Mouse (Mus musculus) neural tube, embryonic 15.5 days (tissue): ENCODE results near the gene Nfe2l1. TPM values are rescaled to one million over a fixed set of nuclear protein-coding genes. Genes with fewer than 3 reads are reported as not detected.

ENCODE experiments used
- ATAC-seq: fragments of 200-750 bp; cut with Nextera tagmentation; 2 replicates; pipeline ENCODE4 v1.8.0; 2017; ENCODE audit warnings: mild to moderate bottlenecking, moderate TSS enrichment, moderate library complexity; ENCODE audit not compliant: low FRiP score
- H3K27ac ChIP-seq: fragments of 300-500 bp; sonication (generic); replicated peaks from 2 replicates; pipeline ENCODE4 v1.5.1; 2015; ENCODE audit warnings: mild to moderate bottlenecking, inconsistent platforms
- H3K27me3 ChIP-seq: fragments of 300-500 bp; sonication (generic); replicated peaks from 2 replicates; pipeline ENCODE4 v1.6.1; 2015; ENCODE audit warnings: inconsistent platforms
- H3K36me3 ChIP-seq: fragments of 300-500 bp; sonication (generic); 2 replicates; pipeline ENCODE4 v1.6.1; 2015; ENCODE audit warnings: inconsistent platforms
- H3K4me1 ChIP-seq: fragments of 300-500 bp; sonication (generic); 2 replicates; pipeline ENCODE4 v1.6.1; 2015; ENCODE audit warnings: inconsistent platforms
- H3K4me2 ChIP-seq: fragments of 300-500 bp; sonication (generic); 2 replicates; pipeline ENCODE4 v1.6.1; 2015; ENCODE audit warnings: inconsistent platforms, mild to moderate bottlenecking, moderate library complexity
- H3K4me3 ChIP-seq: fragments of 300-500 bp; sonication (generic); replicated peaks from 2 replicates; pipeline ENCODE4 v1.5.1; 2015; ENCODE audit warnings: mild to moderate bottlenecking, inconsistent platforms
- H3K9ac ChIP-seq: fragments of 300-500 bp; sonication (generic); replicated peaks from 2 replicates; pipeline ENCODE4 v1.6.1; 2015; ENCODE audit warnings: mild to moderate bottlenecking, inconsistent platforms
- H3K9me3 ChIP-seq: fragments of 300-500 bp; sonication (generic); replicated peaks from 2 replicates; pipeline ENCODE4 v1.6.1; 2016; ENCODE audit warnings: inconsistent platforms
- WGBS: fragments of 180-500 bp; shearing (Covaris S2); methylation state at CpG from one replicate; pipeline ENCODE4 v1.1.7; 2015; ENCODE audit warnings: mixed read lengths; 5-methylcytosine and 5-hydroxymethylcytosine counted together
- microRNA counts: library from miRNA; unstranded; fragments of <30 nt; microRNA quantifications from one replicate; lab custom pipeline; 2016
- microRNA-seq: library from miRNA; unstranded; fragments of <30 nt; microRNA quantifications from one replicate; pipeline ENCODE4, GENCODE M21; 2017
- polyA plus RNA-seq: library from polyadenylated mRNA; unstranded; fragments of >200 nt; fragmentation: Nextera tagmentation; extraction: Ambion mirVana; gene quantifications from 2 replicates; pipeline ENCODE4 v1.2.1, GENCODE M21; 2015

Gene Nfe2l1
- polyA plus RNA-seq, 1 experiment from 2014 or later, result 78.2 TPM

GRCm38 (mm10) chr11:96776068-96776467 is 53.7 kb downstream of the Nfe2l1 start:
- ATAC-seq, result no peak
- no peaks in the 10 kb centered on the region for H3K27me3 ChIP-seq
- H3K36me3 ChIP-seq, result peaks cover 23% of the 10 kb centered on the region
- H3K9ac ChIP-seq, result peak overlapping the region; percentile 70
- H3K27ac ChIP-seq, result peak overlapping the region; percentile 90
- no peaks in the 10 kb centered on the region for H3K9me3 ChIP-seq
- WGBS, result 23% methylated on average over 3 of the region's 3 CpGs
- peak overlapping the region; percentile 78 for H3K4me2 ChIP-seq
- peak overlapping the region; percentile 71 for H3K4me3 ChIP-seq
- H3K4me1 ChIP-seq, result peaks cover 56% of the 10 kb centered on the region

GRCm38 (mm10) chr11:96775665-96776064 is 54.1 kb downstream of the Nfe2l1 start:
- peak overlapping the region; percentile 90 for H3K27ac ChIP-seq
- peak overlapping the region; percentile 70 for H3K9ac ChIP-seq

DNA sequence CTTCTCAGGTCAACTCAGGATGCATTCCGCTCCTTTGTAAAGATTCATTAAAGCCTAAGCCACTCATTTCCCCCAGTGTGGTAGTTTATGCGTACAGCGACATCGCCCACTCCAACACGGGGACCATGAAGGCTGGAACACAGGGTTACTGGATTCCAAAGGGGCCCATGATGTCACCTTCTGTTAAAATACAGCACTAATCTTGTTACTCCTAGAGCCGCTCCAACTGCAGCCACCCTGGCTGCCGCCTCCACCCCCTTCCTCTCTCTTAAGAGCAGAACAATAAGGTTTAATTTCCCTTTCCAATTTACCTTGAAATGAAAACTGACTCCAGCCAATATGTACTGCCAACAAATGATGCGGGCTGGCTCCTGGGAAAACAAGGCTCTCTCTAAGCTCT is 54.7 kb downstream of the Nfe2l1 start:
- Histone ChIP-seq H3K4me2 (peak overlapping the region; percentile 78), H3K27me3 (no peaks in the 10 kb centered on the region), H3K36me3 (peaks cover 33% of the 10 kb centered on the region), H3K4me1 (peaks cover 56% of the 10 kb centered on the region), H3K4me3 (peak overlapping the region; percentile 71), H3K9me3 (no peaks in the 10 kb centered on the region), H3K9ac (peak overlapping the region; percentile 70; the same call in 1 of the 2 replicates), H3K27ac (peak overlapping the region; percentile 90)
- ATAC-seq, result peak; percentile 58
- WGBS, result 43% methylated on average over 8 of the region's 8 CpGs

More at GRCm38 (mm10) chr11:96775665-96776064, 54.1 kb downstream of the Nfe2l1 start:
- no peaks in the 10 kb centered on the region for H3K27me3 ChIP-seq
- peaks cover 56% of the 10 kb centered on the region for H3K4me1 ChIP-seq
- no peak for ATAC-seq
- peak overlapping the region; percentile 71 for H3K4me3 ChIP-seq
- peaks cover 27% of the 10 kb centered on the region for H3K36me3 ChIP-seq
- peak overlapping the region; percentile 78 for H3K4me2 ChIP-seq
- H3K9me3 ChIP-seq, result no peaks in the 10 kb centered on the region
- 29% methylated on average over 7 of the region's 7 CpGs for WGBS

GRCm38 (mm10) chr11:96774536-96774935 is 55.2 kb downstream of the Nfe2l1 start:
- 63% methylated on average over 3 of the region's 3 CpGs for WGBS

GRCm38 (mm10) chr11:96772413-96772812 is 57.4 kb downstream of the Nfe2l1 start:
- no peak for ATAC-seq
- 91% methylated on average over 9 of the region's 9 CpGs for WGBS
- peaks cover 51% of the 10 kb centered on the region for H3K36me3 ChIP-seq

More at GRCm38 (mm10) chr11:96774536-96774935, 55.2 kb downstream of the Nfe2l1 start:
- Histone ChIP-seq H3K4me3 (peak overlapping the region; percentile 71), H3K9me3 (no peaks in the 10 kb centered on the region), H3K4me1 (peaks cover 56% of the 10 kb centered on the region), H3K4me2 (peak overlapping the region; percentile 78), H3K27ac (peak overlapping the region; percentile 90), H3K27me3 (no peaks in the 10 kb centered on the region), H3K9ac (0 out of 2 replicates have a peak overlapping the region, but pooled peaks have one; percentile 3), H3K36me3 (peaks cover 38% of the 10 kb centered on the region)
- ATAC-seq, result no peak

DNA sequence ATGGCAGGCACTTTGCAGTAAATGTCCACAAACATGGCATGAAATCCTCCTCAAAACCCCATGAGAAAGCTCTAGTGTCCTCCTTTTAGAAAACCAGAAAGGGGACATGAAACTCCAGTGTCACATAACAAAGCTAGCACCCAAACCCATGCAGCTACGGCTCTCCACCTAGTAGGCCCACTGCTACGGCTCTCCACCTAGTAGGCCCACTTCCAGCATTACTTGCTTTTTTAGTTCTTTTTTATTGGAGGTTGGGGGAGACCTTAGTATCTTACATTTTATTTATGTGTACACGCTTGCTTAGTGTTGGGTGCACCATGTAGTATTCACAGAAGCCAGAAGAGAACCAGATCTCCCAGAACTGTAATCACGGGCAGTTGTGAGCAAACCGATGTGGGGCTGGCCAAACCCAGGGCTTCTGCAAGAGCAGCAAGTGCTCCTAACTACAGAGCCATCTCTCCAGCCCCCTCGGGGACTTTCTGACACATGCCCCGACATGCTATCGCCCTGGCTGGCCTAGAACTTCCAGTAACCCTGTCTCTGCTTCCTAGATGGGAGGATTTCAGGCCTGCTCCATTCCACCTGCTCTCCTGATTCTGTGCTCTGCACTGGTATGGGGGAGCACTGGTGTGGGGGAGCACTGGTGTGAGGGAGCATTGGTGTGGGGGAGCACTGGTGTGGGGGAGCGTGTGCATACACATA is 58.3 kb downstream of the Nfe2l1 start:
- 94% methylated on average over 9 of the region's 9 CpGs for WGBS
- no peak overlapping the region for H3K9ac ChIP-seq
- H3K36me3 ChIP-seq, result peaks cover 51% of the 10 kb centered on the region
- H3K4me1 ChIP-seq, result peaks cover 72% of the 10 kb centered on the region
- H3K4me2 ChIP-seq, result no peak overlapping the region
- no peaks in the 10 kb centered on the region for H3K27me3 ChIP-seq
- no peak for ATAC-seq
- no peak overlapping the region for H3K4me3 ChIP-seq
- H3K27ac ChIP-seq, result peak overlapping the region; percentile 18; the same call in 1 of the 2 replicates
- no peaks in the 10 kb centered on the region for H3K9me3 ChIP-seq

More at GRCm38 (mm10) chr11:96772413-96772812, 57.4 kb downstream of the Nfe2l1 start:
- Histone ChIP-seq H3K4me1 (peaks cover 69% of the 10 kb centered on the region), H3K9ac (0 out of 2 replicates have a peak overlapping the region, but pooled peaks have one; percentile 7), H3K27ac (no peak overlapping the region), H3K27me3 (no peaks in the 10 kb centered on the region), H3K4me3 (no peak overlapping the region), H3K4me2 (no peak overlapping the region), H3K9me3 (no peaks in the 10 kb centered on the region)

- peak overlapping the region; percentile 14; the same call in 1 of the 2 replicates for H3K9ac ChIP-seq
- WGBS, result 62% methylated on average over 9 of the region's 9 CpGs
- H3K4me3 ChIP-seq, result no peak overlapping the region
Measured at GRCm38 (mm10) chr11:96768240-96768639, 61.5 kb downstream of the Nfe2l1 start.

More at GRCm38 (mm10) chr11:96768240-96768639, 61.5 kb downstream of the Nfe2l1 start:
- Histone ChIP-seq H3K4me2 (peak overlapping the region; percentile 33), H3K4me1 (peaks cover 73% of the 10 kb centered on the region), H3K36me3 (peaks cover 49% of the 10 kb centered on the region), H3K27me3 (no peaks in the 10 kb centered on the region), H3K9me3 (no peaks in the 10 kb centered on the region), H3K27ac (peak overlapping the region; percentile 85)
- ATAC-seq, result no peak

MicroRNA genes within 50 kb of the gene (microRNA counts, 519-probe panel; counts per million panel counts)
- 3,193 counts per million, percentile 78 among the panel's probes with 10 or more counts for microRNA mmu-miR-152 (lab: Ali Mortazavi, UCI)

Small RNA genes within 50 kb of the gene (microRNA-seq; reads per million reads assigned to microRNA genes)
- 35.5 reads per million, percentile 39 among the genes with 10 or more reads in this experiment for gene Mir152

Other genes starting within 250 kb of the Nfe2l1 start
- gene Snx11, start 52.4 kb downstream of the Nfe2l1 start, polyA plus RNA-seq, result 70.4 and 81.7 TPM in 2 replicates
- gene Cbx1, start 40.8 kb downstream of the Nfe2l1 start, polyA plus RNA-seq, result 60.9 and 69.5 TPM in 2 replicates
- 29.2 and 42.0 TPM in 2 replicates for gene Copz2, start 19.9 kb upstream of the Nfe2l1 start, polyA plus RNA-seq
- 82.4 and 85.7 TPM in 2 replicates for gene Cdk5rap3, start 86.5 kb upstream of the Nfe2l1 start, polyA plus RNA-seq
- 0.47 and 5.2 TPM in 2 replicates for gene Prr15l, start 98.1 kb upstream of the Nfe2l1 start, polyA plus RNA-seq
- gene Pnpo, start 114.0 kb upstream of the Nfe2l1 start, polyA plus RNA-seq, result 30.8 and 35.8 TPM in 2 replicates
- 13.0 and 15.8 TPM in 2 replicates for gene Sp2, start 153.0 kb upstream of the Nfe2l1 start, polyA plus RNA-seq
- 0.23 and 0.52 TPM in 2 replicates for gene Sp6, start 183.4 kb upstream of the Nfe2l1 start, polyA plus RNA-seq
- gene Scrn2, start 200.0 kb upstream of the Nfe2l1 start, polyA plus RNA-seq, result 12.6 and 18.5 TPM in 2 replicates
- gene Lrrc46, start 211.4 kb upstream of the Nfe2l1 start, polyA plus RNA-seq, result 1.9 and 2.3 TPM in 2 replicates
- gene Mrpl10, start 211.6 kb upstream of the Nfe2l1 start, polyA plus RNA-seq, result 63.7 and 67.4 TPM in 2 replicates
- 10.4 and 12.7 TPM in 2 replicates for gene Osbpl7, start 220.7 kb upstream of the Nfe2l1 start, polyA plus RNA-seq